In the genomic region with DNA sequence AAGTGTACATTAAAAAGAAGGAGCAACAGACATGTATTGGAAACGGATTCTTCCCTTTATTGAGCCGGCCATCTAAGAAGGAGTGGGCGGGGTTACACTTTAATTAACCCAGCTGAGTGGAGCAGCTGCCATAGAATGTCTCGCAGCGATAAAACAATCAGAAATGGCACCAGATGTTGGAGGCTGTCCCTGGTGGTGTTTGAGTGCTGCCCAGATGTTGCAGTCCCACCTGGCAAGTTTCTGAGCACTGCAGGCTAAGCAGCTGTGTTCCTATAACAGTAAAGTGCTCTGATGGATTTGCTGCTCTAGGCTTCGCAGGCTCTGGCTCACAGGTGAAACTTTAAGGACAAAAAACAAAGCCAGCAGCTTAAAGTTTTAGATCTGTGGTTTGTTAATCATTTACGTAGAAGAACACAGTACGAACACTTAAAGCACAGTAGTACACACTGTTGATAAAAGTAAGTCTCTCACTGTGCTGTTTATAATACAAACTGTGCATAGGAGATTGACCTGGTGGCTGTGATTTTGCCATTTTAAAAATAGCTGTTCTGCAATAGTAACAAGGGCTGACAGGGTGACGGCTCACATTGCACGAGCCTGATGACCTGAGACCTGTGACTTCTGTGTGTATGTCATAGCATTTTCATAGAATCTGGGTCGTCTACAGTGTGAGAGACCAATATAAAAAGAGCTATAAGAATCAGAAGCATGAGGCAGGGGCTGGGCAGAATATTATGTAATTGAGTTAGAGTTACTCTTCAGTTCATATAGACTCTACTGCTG, we compare ENCODE assay signal across 15 mouse cellular contexts. TPM values are rescaled to one million over a fixed set of nuclear protein-coding genes. Genes with fewer than 3 reads are reported as not detected.
A peak's percentile ranks its signal among the peaks of the same experiment; 100 is the strongest.
DNase-seq lines count a peak whose midpoint lies in the region; ATAC-seq and TF ChIP-seq lines count a peak whose summit lies in the region.
"Had no signal": no experiment of that assay in that cellular context is flagged by ENCODE, and none has a peak within 500 bp of the region (broad histone marks: within the 10 kb centered on the region; RNA-seq: fewer than 3 reads in every experiment).

No protein-coding gene starts in this region.

- 37% methylated on average over 11 of the region's 11 CpGs for WGBS in liver, adult 2 months
- WGBS in liver, embryonic 12.5 days (ENCODE audit: insufficient replicate concordance) = 87% methylated on average over 11 of the region's 11 CpGs
- WGBS in hindbrain, embryonic 14.5 days = 66% methylated on average over 11 of the region's 11 CpGs
- 74% methylated on average over 11 of the region's 11 CpGs for WGBS in liver, postnatal 0 days (ENCODE audit: insufficient replicate concordance)

- no peak overlapping the region for H3K4me2 ChIP-seq in liver, embryonic 12.5 days
- H3K4me2 ChIP-seq in hindbrain, embryonic 14.5 days (replicated peaks) = no peak overlapping the region
- H3K4me2 ChIP-seq in liver, postnatal 0 days (ENCODE audit: low read depth, low read length) = no peak overlapping the region
- H3K4me2 ChIP-seq: hindbrain, embryonic 15.5 days; stomach, embryonic 15.5 days had no signal

- H3K27me3 ChIP-seq in liver, adult 2 months (ENCODE audit: control insufficient read depth, insufficient read depth, low read length) = no peaks in the 10 kb centered on the region
- H3K27me3 ChIP-seq in liver, embryonic 12.5 days (replicated peaks) = no peaks in the 10 kb centered on the region
- no peaks in the 10 kb centered on the region for H3K27me3 ChIP-seq in hindbrain, embryonic 14.5 days (ENCODE audit: control insufficient read depth, insufficient read depth, low read length)
- H3K27me3 ChIP-seq in liver, postnatal 0 days (ENCODE audit: insufficient read depth, low read length) = no peaks in the 10 kb centered on the region
- H3K27me3 ChIP-seq: hindbrain, embryonic 15.5 days; stomach, embryonic 15.5 days had no signal

- no peak overlapping the region for H3K27ac ChIP-seq in liver, adult 2 months (replicated peaks; ENCODE audit: insufficient read depth, low read depth, low read length)
- H3K27ac ChIP-seq in liver, embryonic 12.5 days = no peak overlapping the region
- H3K27ac ChIP-seq in hindbrain, embryonic 14.5 days = 0 out of 2 replicates have a peak overlapping the region, but pooled peaks have one; percentile 22
- H3K27ac ChIP-seq in liver, postnatal 0 days (ENCODE audit: low read depth) = peak overlapping the region; percentile 39; the same call in 1 of the 2 replicates
- H3K27ac ChIP-seq: hindbrain, embryonic 15.5 days; liver, embryonic 14.5 days; stomach, embryonic 15.5 days had no signal

- peaks cover 26% of the 10 kb centered on the region for H3K36me3 ChIP-seq in liver, adult 2 months (ENCODE audit: control insufficient read depth, insufficient read depth, low read length)
- peaks cover 83% of the 10 kb centered on the region for H3K36me3 ChIP-seq in liver, embryonic 12.5 days
- H3K36me3 ChIP-seq in hindbrain, embryonic 14.5 days (replicated peaks; ENCODE audit: control insufficient read depth, insufficient read depth) = peaks cover 32% of the 10 kb centered on the region
- H3K36me3 ChIP-seq in liver, postnatal 0 days (replicated peaks; ENCODE audit: insufficient read depth, low read length) = peaks cover 68% of the 10 kb centered on the region

- no peaks in the 10 kb centered on the region for H3K9me3 ChIP-seq in liver, embryonic 12.5 days (replicated peaks)
- no peaks in the 10 kb centered on the region for H3K9me3 ChIP-seq in hindbrain, embryonic 14.5 days (ENCODE audit: control insufficient read depth, low read length)
- no peaks in the 10 kb centered on the region for H3K9me3 ChIP-seq in liver, postnatal 0 days (ENCODE audit: low read length)
- H3K9me3 ChIP-seq: G1E; hindbrain, embryonic 15.5 days; stomach, embryonic 15.5 days had no signal

- no peak for ATAC-seq in liver, embryonic 12.5 days
- ATAC-seq in hindbrain, embryonic 14.5 days (ENCODE audit: low FRiP score) = peak; percentile 70; the same call in 1 of the 2 replicates
- peak; percentile 45 for ATAC-seq in liver, postnatal 0 days
- ATAC-seq in frontal cortex, adult (ENCODE audit: low TSS enrichment) = no peak

- no peaks in the 10 kb centered on the region for H3K79me2 ChIP-seq in liver, adult 2 months (ENCODE audit: control insufficient read depth, insufficient read depth, low read length)

- no peak overlapping the region for H3K4me3 ChIP-seq in liver, adult 2 months (ENCODE audit: insufficient read depth, low read depth, low read length)
- no peak overlapping the region for H3K4me3 ChIP-seq in liver, embryonic 12.5 days
- H3K4me3 ChIP-seq in hindbrain, embryonic 14.5 days (replicated peaks; ENCODE audit: low read length) = no peak overlapping the region
- H3K4me3 ChIP-seq in liver, postnatal 0 days (ENCODE audit: low read depth, low read length) = no peak overlapping the region
- H3K4me3 ChIP-seq: hindbrain, embryonic 15.5 days; stomach, embryonic 15.5 days had no signal

- no peak for TF ChIP-seq POLR2A in liver, adult 2 months (IDR thresholded peaks at IDR 0.05; ENCODE audit: extremely low read depth, insufficient read depth, low read length)

- peak; percentile 90 for DNase-seq in heart, adult 11 months
- no peak for DNase-seq in heart, postnatal 4 days
- peak; percentile 42 for DNase-seq in liver, adult 2 months (ENCODE audit: extremely low read depth, low read depth, low spot score)
- DNase-seq in hindbrain, embryonic 14.5 days (ENCODE audit: low spot score) = no peak
- DNase-seq in liver, postnatal 0 days = no peak
- DNase-seq in thymus, postnatal 0 days (ENCODE audit: low spot score) = no peak
- DNase-seq: cerebellum, adult 18-20 months; kidney, postnatal 25 days; thymus, postnatal 25 days had no signal

- no peak for TF ChIP-seq CTCF in liver, adult 2 months (IDR thresholded peaks at IDR 0.05; ENCODE audit: low read depth, low read length)
- no peak for TF ChIP-seq CTCF in liver, postnatal 0 days (IDR thresholded peaks at IDR 0.05; ENCODE audit: low read depth)

- TF ChIP-seq EP300 in liver, postnatal 0 days (IDR thresholded peaks at IDR 0.05; ENCODE audit: low read depth) = no peak

- peaks cover 14% of the 10 kb centered on the region for H3K4me1 ChIP-seq in liver, adult 2 months (ENCODE audit: control insufficient read depth, insufficient read depth, low read length)
- H3K4me1 ChIP-seq in liver, embryonic 12.5 days = peaks cover 9% of the 10 kb centered on the region
- peaks cover 7% of the 10 kb centered on the region; the same call in 1 of the 2 replicates for H3K4me1 ChIP-seq in hindbrain, embryonic 14.5 days (replicated peaks; ENCODE audit: control insufficient read depth, insufficient read depth, low read length)
- 0 out of 2 replicates have a peak, but pooled peaks cover 2% of the 10 kb centered on the region for H3K4me1 ChIP-seq in liver, postnatal 0 days (ENCODE audit: insufficient read depth)
- H3K4me1 ChIP-seq: stomach, embryonic 15.5 days had no signal

- no peak overlapping the region for H3K9ac ChIP-seq in liver, adult 2 months (ENCODE audit: low read depth, low read length)
- H3K9ac ChIP-seq in liver, embryonic 12.5 days = no peak overlapping the region
- no peak overlapping the region for H3K9ac ChIP-seq in hindbrain, embryonic 14.5 days
- no peak overlapping the region for H3K9ac ChIP-seq in liver, postnatal 0 days (replicated peaks)
- H3K9ac ChIP-seq: hindbrain, embryonic 15.5 days; liver, embryonic 14.5 days; stomach, embryonic 15.5 days had no signal

RNA-seq across cellular contexts. Expression of a gene that starts 44.3 kb away (rescaled TPM):
- total RNA-seq in heart, postnatal 4 days (2021) = 10 to 100 TPM in 1 of 2 experiments, 1 to 10 TPM in 1; 9.4 to 10.6 TPM
- total RNA-seq in liver, adult 2 months (2014; rRNA removed) = 0.65 and 1.1 TPM in 2 replicates
- 1.3 and 1.4 TPM in 2 replicates for polyA plus RNA-seq in liver, adult 2 months (2012; rRNA removed)
- 6.4 and 6.6 TPM in 2 replicates for polyA plus RNA-seq in liver, embryonic 12.5 days (2016; fragmentation: Nextera tagmentation; extraction: Ambion mirVana)
- 30.5 and 36.2 TPM in 2 replicates for polyA plus RNA-seq in hindbrain, embryonic 14.5 days (2014; fragmentation: Nextera tagmentation; extraction: Ambion mirVana)
- 1.3 and 1.8 TPM in 2 replicates for polyA plus RNA-seq in liver, postnatal 0 days (2015; fragmentation: Nextera tagmentation; extraction: Ambion mirVana)
- polyA plus RNA-seq in thymus, postnatal 0 days (2015; fragmentation: Nextera tagmentation; extraction: Ambion mirVana) = 8.1 and 10.0 TPM in 2 replicates

RNA-seq across cellular contexts. Expression of a gene that starts 48.6 kb away (rescaled TPM):
- 10 to 100 TPM; 52.0 to 53.0 TPM for total RNA-seq in heart, postnatal 4 days (2021)
- total RNA-seq in liver, adult 2 months (2014; rRNA removed) = 22.5 and 26.0 TPM in 2 replicates
- polyA plus RNA-seq in liver, adult 2 months (2012; rRNA removed) = 27.2 and 30.7 TPM in 2 replicates
- 109 and 111 TPM in 2 replicates for polyA plus RNA-seq in liver, embryonic 12.5 days (2016; fragmentation: Nextera tagmentation; extraction: Ambion mirVana)
- polyA plus RNA-seq in hindbrain, embryonic 14.5 days (2014; fragmentation: Nextera tagmentation; extraction: Ambion mirVana) = 39.0 and 45.4 TPM in 2 replicates
- 33.6 and 37.3 TPM in 2 replicates for polyA plus RNA-seq in liver, postnatal 0 days (2015; fragmentation: Nextera tagmentation; extraction: Ambion mirVana)
- polyA plus RNA-seq in thymus, postnatal 0 days (2015; fragmentation: Nextera tagmentation; extraction: Ambion mirVana) = 60.0 and 68.2 TPM in 2 replicates

RNA-seq across cellular contexts. Expression of a gene that starts 54.9 kb away (rescaled TPM):
- 1 to 10 TPM; 9.0 to 10.0 TPM for total RNA-seq in heart, postnatal 4 days (2021)
- total RNA-seq in liver, adult 2 months (2014; rRNA removed) = 2.6 and 3.0 TPM in 2 replicates
- 2.8 and 3.1 TPM in 2 replicates for polyA plus RNA-seq in liver, adult 2 months (2012; rRNA removed)
- 10.2 and 11.0 TPM in 2 replicates for polyA plus RNA-seq in liver, embryonic 12.5 days (2016; fragmentation: Nextera tagmentation; extraction: Ambion mirVana)
- polyA plus RNA-seq in hindbrain, embryonic 14.5 days (2014; fragmentation: Nextera tagmentation; extraction: Ambion mirVana) = 8.7 and 9.4 TPM in 2 replicates
- polyA plus RNA-seq in liver, postnatal 0 days (2015; fragmentation: Nextera tagmentation; extraction: Ambion mirVana) = 3.8 TPM in 2 replicates
- polyA plus RNA-seq in thymus, postnatal 0 days (2015; fragmentation: Nextera tagmentation; extraction: Ambion mirVana) = 12.6 and 12.9 TPM in 2 replicates

Comparison
In these comparisons a context has a peak if more than half of its experiments do, and no peak if none do; other contexts are left out.
1. DNase-seq: peak in heart, adult 11 months (single experiment) and liver, adult 2 months (single experiment); none in heart, postnatal 4 days (single experiment), hindbrain, embryonic 14.5 days (single experiment), liver, postnatal 0 days (single experiment) and thymus, postnatal 0 days (single experiment).
2. H3K27ac ChIP-seq: peak in hindbrain, embryonic 14.5 days (single experiment) and liver, postnatal 0 days (single experiment); none in liver, adult 2 months (single experiment) and liver, embryonic 12.5 days (single experiment).
3. ATAC-seq: peak in hindbrain, embryonic 14.5 days (single experiment) and liver, postnatal 0 days (single experiment); none in liver, embryonic 12.5 days (single experiment) and frontal cortex, adult (single experiment).